Mouse (Mus musculus) layer of hippocampus, postnatal 10 days (tissue): Measurements from ENCODE around the gene Antxr2. TPM values are rescaled to one million over a fixed set of nuclear protein-coding genes. Genes with fewer than 3 reads are reported as not detected.
A peak's percentile ranks its signal among the peaks of the same experiment; 100 is the strongest.

Source experiments
- DNase-seq, 2 experiments: peaks; one replicate each; pipeline ENCODE4 v3.0.0; 2021; ENCODE audit warnings: low spot score in 2 of 2
- long read RNA-seq: library from polyadenylated mRNA; stranded (forward); transcript quantifications from one replicate; pipeline ENCODE4 v2.0.0, GENCODE M21; 2023
- total RNA-seq, 2 experiments: library from RNA; stranded (reverse); gene quantifications; 2 replicates each; pipeline ENCODE4 v1.2.3; 2021

The Antxr2 gene
- 1 to 10 TPM; 2.6 to 2.7 TPM for total RNA-seq
- long read RNA-seq, full-length matches to known transcripts: 4 of 5 reads
- long read RNA-seq, partial matches to known transcripts: 0 of 5 reads
- long read RNA-seq, other reads (novel, unspliced or antisense): 1 of 5 reads

DNA sequence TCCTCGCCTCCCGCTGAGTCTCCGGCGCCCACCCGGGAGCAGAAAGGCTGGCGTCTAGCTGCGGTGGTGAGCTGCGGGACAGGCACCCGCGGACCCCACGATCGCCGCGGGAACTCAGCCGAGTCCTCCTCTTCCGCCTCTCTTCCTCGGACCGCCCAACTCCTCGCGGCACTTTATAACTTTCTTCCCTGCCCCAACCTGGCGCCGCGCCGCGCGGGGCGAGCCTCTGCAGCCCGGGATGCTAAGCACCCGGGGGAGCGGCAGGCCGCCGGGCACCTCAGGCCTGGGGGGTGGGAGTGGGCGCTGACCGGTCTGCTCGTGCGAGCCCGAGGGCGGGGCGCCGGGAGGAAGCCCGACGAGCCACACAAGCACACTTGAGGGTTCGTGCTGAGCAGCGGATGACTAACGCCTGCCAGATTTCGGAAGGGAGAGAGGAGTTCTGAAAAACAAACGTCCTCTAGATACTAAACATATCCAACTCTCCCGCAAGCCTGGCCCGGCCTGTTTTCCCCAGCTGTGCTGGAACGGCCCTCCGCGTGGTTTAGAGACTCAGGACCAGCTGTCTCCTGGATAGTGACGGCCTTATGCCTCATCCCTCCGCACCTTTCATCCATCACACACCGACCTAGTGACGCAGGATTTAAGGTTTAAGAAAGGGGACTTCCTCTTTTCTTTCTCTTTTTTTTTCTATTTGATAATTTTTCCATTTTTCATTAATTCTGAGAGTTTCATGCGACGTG is at the start of gene Antxr2:
Antxr2 (minus strand) TSS at position 142 of the 740 bp plus-strand sequence.
- DNase-seq: peak in 1 of 2 experiments; percentile 43

- peak in 1 of 2 experiments; percentile 8 for DNase-seq
Observed at GRCm38 (mm10) chr5:98076612-98077011, 45.8 kb upstream of the Antxr2 start.

GRCm38 (mm10) chr5:98069191-98069590 is 38.3 kb upstream of the Antxr2 start:
- no peak for DNase-seq

DNA sequence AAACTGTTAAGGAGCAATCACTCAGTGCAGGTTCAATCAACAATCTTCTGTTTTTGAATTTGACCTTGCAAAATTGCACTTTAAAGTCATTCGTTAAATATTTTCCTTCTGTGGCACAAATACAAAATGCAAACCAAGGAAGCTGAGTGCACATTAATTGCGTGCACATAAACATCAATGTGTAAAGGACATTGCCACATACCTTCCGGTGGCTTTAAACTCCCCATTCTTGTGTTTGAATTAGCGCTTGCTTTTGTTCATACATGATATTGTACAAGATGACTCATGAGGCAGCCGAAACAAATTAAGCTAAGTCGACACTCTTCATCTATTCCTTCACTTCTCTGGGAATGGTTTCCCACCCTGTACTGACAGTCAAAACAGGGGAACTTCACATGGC is 24.4 kb upstream of the Antxr2 start:
- DNase-seq: no peak

GRCm38 (mm10) chr5:98054834-98055233 is 24.0 kb upstream of the Antxr2 start:
- DNase-seq: no peak

GRCm38 (mm10) chr5:98034928-98035327 is 4.1 kb upstream of the Antxr2 start:
- DNase-seq: no peak

DNA sequence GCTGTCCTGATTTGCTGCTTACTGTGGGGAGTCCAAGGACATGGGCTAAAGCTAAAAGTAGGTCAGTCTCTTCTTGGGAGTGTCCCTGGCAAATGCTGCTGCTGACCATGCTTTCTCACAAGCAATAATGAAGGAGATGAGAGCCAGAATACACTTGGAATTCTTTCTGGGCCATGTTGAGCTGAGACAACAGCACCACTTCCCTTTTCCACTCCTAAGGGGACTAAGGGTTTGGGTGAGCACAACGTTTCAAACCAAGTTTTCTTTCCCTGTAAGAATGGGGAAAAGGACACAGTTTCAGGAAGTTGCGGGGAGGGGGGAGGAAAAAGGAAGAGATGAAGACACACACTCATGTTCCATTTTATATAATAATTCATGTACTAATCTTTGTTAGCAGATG is 3.4 kb upstream of the Antxr2 start:
- DNase-seq: no peak

DNA sequence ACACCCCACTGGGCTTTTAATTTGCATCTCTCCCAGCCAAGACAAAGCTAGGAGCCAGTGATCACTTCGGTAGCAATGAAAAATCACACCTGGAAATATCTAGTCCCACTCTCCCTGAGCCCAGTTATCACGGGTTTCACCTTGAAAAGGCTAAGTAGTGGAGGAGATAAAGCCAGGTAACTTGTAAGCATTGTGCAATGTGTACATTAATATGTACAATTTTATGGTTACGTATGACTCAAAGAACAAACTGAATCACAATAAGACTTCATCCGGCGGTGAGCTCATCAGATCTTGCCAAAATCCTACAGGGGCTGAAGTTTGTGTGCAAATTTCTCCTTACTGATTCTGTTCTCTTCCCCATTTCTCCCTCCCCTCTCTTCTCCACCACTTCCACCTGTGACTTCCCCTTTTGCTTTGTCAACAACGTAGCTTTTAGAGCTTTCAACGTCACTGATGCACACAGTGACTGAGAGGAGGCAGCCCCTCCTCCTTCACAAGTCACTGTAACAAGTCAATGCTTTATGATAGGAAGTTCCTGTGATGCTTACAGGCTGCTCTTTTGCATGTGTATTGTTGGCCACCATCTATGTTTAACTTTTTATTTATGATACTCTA is 2.1 kb upstream of the Antxr2 start:
- DNase-seq: no peak

DNA sequence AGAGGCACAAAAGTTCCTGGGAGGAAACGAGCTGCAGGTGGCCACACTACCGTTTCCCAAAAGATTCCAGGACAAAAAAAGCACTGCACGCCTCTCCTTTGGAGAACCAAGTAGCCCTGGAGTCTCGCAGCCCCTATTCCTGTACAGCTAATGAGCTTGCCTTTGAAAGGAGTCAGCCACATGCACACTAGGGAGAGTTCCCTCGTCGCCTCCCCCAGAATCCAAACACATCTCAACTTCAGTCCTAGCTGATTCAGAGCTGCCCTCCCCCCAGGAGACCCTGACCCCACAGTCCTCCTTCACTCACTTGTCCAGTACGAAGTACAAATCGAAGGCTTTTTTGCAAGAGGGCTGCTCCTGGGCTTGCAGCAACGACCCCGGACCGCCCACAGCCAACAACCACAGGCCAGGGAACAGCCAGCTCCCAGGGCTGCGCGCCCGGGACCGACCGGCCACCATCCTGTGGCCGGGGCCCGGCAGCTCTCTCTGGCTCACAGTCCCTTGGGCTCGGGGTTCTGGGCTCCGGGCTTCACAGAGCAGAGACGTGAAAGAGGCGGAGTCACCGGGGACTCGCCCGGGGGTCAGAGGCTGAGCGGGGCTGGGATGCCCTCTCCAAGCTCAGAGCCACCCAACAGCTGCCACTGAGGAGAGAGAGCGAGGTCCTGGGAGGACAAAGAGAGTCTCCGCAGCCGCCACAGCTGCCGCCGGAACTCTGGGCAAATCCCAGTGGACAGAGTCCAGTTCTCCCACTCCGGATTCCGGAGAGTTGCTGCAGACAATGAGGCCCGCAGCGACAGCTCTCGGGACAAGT is 547 bp downstream of the Antxr2 start:
- DNase-seq: peak; percentile 43 to 60

DNA sequence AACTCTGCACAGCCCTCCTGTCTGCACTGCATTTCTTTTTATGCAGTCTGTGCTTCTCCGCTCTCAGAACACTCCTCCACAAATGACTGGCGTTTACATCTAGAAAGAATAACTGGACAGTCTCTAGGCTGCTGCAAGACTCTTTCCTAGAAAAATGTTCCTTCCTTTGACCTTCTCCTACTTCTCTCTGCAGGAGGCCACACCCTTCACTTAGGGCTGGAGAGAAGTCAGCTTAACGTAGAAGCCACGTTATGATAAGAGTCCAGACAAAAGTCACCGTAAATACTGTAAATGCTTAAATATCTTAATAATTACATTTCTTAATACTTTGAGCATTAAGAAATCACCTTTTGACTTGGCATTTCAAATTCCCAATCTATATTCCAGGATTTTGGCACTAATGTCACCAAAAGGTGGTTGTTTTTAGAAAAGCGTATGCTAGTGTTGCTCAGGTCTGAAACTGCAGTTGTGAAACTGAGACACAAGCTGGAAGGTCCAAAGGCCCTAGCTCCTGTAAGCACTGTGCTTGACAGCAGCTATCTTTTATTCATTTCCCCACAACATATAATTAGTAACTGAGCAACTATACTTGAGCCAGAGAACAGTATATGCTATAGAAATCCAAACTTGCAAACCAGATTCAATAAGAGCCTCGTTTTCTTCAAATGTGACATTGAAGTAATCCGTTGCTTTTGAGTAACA is 3.0 kb downstream of the Antxr2 start:
- no peak for DNase-seq

GRCm38 (mm10) chr5:98025921-98026320 is 4.9 kb downstream of the Antxr2 start:
- DNase-seq: no peak

DNA sequence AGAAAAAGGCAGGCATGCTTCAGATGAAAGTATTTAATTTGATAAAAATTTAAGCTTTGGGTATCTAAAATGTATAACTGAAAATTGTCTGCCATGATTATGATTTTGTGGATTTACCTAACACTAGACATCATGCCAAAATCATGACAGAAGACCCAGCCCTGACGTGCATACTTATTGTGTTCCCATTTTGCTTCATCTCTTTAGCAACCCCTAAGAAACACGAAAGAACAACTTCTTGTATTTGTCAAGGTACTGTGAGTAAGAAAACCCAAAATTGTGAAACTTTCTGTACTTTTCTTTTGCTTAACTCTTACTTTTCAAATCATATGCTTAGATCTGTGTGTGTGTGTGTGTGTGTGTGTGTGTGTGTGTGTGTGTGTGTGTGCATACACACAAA is 6.3 kb downstream of the Antxr2 start:
- DNase-seq: no peak

DNA sequence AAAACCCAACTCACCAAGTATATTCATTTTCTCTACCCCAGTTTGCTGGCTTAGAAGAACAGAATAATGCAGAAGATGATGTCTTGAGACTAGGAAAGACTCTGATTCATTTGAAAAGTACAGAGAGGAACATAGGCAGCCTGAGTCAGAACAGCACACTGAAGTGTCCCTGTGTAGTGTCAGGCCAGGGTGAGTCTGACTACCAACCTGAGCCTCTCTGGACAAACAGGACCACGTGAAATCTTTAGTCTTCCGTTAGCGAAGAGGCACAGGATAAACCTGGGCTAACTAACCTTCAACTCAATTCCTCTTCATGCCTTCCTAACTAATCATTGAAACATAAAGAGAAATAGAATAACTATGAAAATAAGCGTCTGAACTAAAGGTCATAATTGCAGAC is 9.3 kb downstream of the Antxr2 start:
- no peak for DNase-seq

GRCm38 (mm10) chr5:98020658-98021057 is 10.2 kb downstream of the Antxr2 start:
- DNase-seq: no peak

- no peak for DNase-seq
Observed at GRCm38 (mm10) chr5:98019396-98019795, 11.4 kb downstream of the Antxr2 start.

GRCm38 (mm10) chr5:98018162-98018561 is 12.7 kb downstream of the Antxr2 start:
- DNase-seq: no peak

DNA sequence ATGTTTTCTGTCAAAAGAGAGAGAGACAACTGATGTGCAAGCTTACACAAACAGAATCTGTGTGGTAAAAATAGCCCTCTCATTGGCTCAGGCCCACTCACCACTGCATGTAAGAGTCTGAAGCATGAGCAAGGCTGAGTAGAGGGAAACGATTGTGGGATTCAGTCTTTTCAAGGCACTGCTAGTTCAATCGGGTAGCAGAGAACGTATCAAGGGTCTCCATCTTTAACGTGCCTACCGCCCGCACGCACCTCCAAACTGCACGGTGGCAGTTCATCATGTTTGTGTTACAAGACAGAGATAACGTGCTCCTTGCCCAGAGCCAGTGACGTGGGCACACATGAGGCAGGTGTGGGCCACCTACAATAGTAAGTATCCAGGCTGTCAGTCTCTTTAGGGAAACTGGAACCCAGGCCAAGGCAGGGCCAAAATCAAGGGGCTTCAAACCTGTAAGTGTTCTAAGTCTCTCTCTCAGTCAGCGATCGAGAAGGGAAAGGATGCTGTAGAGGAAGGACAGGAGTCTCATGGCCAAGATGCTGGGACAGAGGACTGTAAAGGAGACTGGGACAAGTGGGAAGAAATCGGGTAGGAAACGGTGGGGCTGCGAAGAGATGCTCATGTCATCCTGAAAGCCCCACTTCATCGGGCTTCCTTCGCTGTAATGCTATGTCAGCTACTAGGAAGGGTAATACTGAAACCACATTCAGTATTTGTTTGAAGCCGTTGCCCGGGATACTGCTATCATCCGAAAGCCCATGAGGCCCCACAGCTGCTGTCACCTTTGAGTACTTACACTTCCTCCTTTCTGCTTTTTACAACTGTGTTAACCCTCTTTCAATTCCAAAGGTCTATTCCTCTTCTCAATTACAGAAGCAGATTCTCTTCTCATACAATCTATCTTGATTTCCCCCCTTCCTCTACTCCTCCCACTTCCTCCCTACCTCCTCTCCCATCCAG is 14.3 kb downstream of the Antxr2 start:
- DNase-seq: no peak

DNA sequence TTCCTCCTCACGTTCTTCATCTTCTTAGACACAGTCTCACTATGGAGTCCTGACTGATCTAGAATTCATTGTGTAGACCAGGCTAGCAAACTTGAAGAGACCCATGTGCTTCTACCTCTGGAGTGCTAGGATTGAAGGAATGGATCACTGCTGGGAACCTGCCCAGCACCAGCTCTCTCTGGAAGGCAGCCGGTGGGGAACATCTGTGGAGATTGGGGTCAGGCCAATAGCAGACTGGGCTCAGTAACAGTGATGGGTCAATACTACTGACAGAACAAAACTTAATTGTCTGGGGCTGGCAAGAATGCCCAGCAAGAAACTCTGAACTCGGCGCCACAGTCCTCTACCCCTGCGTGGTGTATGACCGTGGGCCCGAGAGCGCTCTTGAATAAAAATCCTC is 25.1 kb downstream of the Antxr2 start:
- no peak for DNase-seq

GRCm38 (mm10) chr5:97999261-97999824 is 31.5 kb downstream of the Antxr2 start:
- DNase-seq: no peak
